Mouse (Mus musculus) midbrain, embryonic 16.5 days (tissue): ENCODE measurements around the gene Pcp4. TPM values are rescaled to one million over a fixed set of nuclear protein-coding genes. Genes with fewer than 3 reads are reported as not detected.
"Not testable (repeated sequence)": the region's sequence is repeated elsewhere in the genome, so short reads cannot be mapped to it uniquely, and the experiment has no call there.

Source experiments
- ATAC-seq: fragments of 200-750 bp; cut with Nextera tagmentation; 2 replicates; pipeline ENCODE4 v1.8.0; 2017; ENCODE audit warnings: moderate TSS enrichment
- H3K27ac ChIP-seq: fragments of 300-500 bp; sonication (generic); 2 replicates; pipeline ENCODE4 v1.5.1; 2014; ENCODE audit warnings: mild to moderate bottlenecking, low read length, mixed read lengths
- H3K27me3 ChIP-seq: fragments of 300-500 bp; sonication (generic); 2 replicates; pipeline ENCODE4 v1.6.1; 2014; ENCODE audit warnings: low read depth, low read length, mixed read lengths; ENCODE audit not compliant: control insufficient read depth, insufficient read depth
- H3K36me3 ChIP-seq: fragments of 300-500 bp; sonication (generic); 2 replicates; pipeline ENCODE4 v1.6.1; 2014; ENCODE audit warnings: mild to moderate bottlenecking, low read length, moderate library complexity, mixed read lengths; ENCODE audit not compliant: control insufficient read depth, insufficient read depth
- H3K4me1 ChIP-seq: fragments of 300-500 bp; sonication (generic); 2 replicates; pipeline ENCODE4 v1.6.1; 2014; ENCODE audit warnings: mild to moderate bottlenecking, low read length, mixed read lengths; ENCODE audit not compliant: control insufficient read depth, insufficient read depth
- H3K4me2 ChIP-seq: fragments of 300-500 bp; sonication (generic); 2 replicates; pipeline ENCODE4 v1.6.1; 2014; ENCODE audit warnings: mild to moderate bottlenecking, low read length, mixed read lengths
- H3K4me3 ChIP-seq: fragments of 300-500 bp; sonication (generic); 2 replicates; pipeline ENCODE4 v1.5.1; 2014; ENCODE audit warnings: low read depth, mild to moderate bottlenecking, low read length, moderate library complexity, mixed read lengths
- H3K9ac ChIP-seq: fragments of 300-500 bp; sonication (generic); 2 replicates; pipeline ENCODE4 v1.6.1; 2014; ENCODE audit warnings: low read depth, low read length, mixed read lengths
- H3K9me3 ChIP-seq: fragments of 300-500 bp; sonication (generic); replicated peaks from 2 replicates; pipeline ENCODE4 v1.6.1; 2014; ENCODE audit warnings: mild to moderate bottlenecking, low read length, mixed read lengths; ENCODE audit not compliant: control insufficient read depth, poor library complexity, severe bottlenecking
- WGBS: fragments of 180-500 bp; shearing (Covaris S2); extraction: QIAGEN DNeasy Blood & Tissue Kit; methylation state at CpG from one replicate; pipeline ENCODE4 v1.1.7; 2014; 5-methylcytosine and 5-hydroxymethylcytosine counted together
- polyA plus RNA-seq: library from polyadenylated mRNA; unstranded; fragments of >200 nt; fragmentation: Nextera tagmentation; extraction: Ambion mirVana; gene quantifications from 2 replicates; pipeline ENCODE4 v1.2.1, GENCODE M21; 2015

Gene Pcp4
- polyA plus RNA-seq, 1 experiment from 2014 or later: 514 TPM

- Histone ChIP-seq H3K27me3 (no peaks in the 10 kb centered on the region), H3K9me3 (no peaks in the 10 kb centered on the region), H3K36me3 (no peaks in the 10 kb centered on the region), H3K27ac (no peak overlapping the region), H3K4me2 (no peak overlapping the region), H3K4me3 (no peak overlapping the region), H3K9ac (no peak overlapping the region), H3K4me1 (no peaks in the 10 kb centered on the region)
- ATAC-seq: no peak
- WGBS: 79% methylated on average over 3 of the region's 3 CpGs
Measured at GRCm38 (mm10) chr16:96441826-96442225, 25.6 kb upstream of the Pcp4 start.

GRCm38 (mm10) chr16:96443468-96443867 lies 23.9 kb upstream of the Pcp4 start, which contains the start of gene Itgb2l:
Itgb2l (minus strand) TSS chr16:96443619.
- Histone ChIP-seq H3K27me3 (no peaks in the 10 kb centered on the region), H3K9ac (no peak within 1 kb of the TSS), H3K4me2 (no peak within 1 kb of the TSS), H3K4me3 (no peak within 1 kb of the TSS), H3K36me3 (no peaks in the 10 kb centered on the region), H3K9me3 (no peaks in the 10 kb centered on the region), H3K27ac (no peak within 1 kb of the TSS), H3K4me1 (no peaks in the 10 kb centered on the region)
- 91% methylated on average over 2 of the region's 2 CpGs for WGBS
- no peak for ATAC-seq

- H3K4me1 ChIP-seq, H3K4me3 ChIP-seq, ATAC-seq, H3K9ac ChIP-seq, H3K4me2 ChIP-seq, H3K36me3 ChIP-seq, H3K27ac ChIP-seq, H3K27me3 ChIP-seq, H3K9me3 ChIP-seq: not testable (repeated sequence)
- WGBS: 97% methylated on average over 12 of the region's 16 CpGs
Measured at GRCm38 (mm10) chr16:96450871-96451270, 16.5 kb upstream of the Pcp4 start.

GRCm38 (mm10) chr16:96454086-96454485 lies 13.3 kb upstream of the Pcp4 start:
- H3K9ac ChIP-seq: no peak overlapping the region
- ATAC-seq: no peak
- no peak overlapping the region for H3K4me2 ChIP-seq
- H3K27ac ChIP-seq: no peak overlapping the region
- no peaks in the 10 kb centered on the region for H3K27me3 ChIP-seq
- no peaks in the 10 kb centered on the region for H3K4me1 ChIP-seq
- no peak overlapping the region for H3K4me3 ChIP-seq
- no peaks in the 10 kb centered on the region for H3K9me3 ChIP-seq
- H3K36me3 ChIP-seq: no peaks in the 10 kb centered on the region

GRCm38 (mm10) chr16:96457612-96458011 lies 9.8 kb upstream of the Pcp4 start:
- Histone ChIP-seq H3K27me3 (no peaks in the 10 kb centered on the region), H3K4me3 (no peak overlapping the region), H3K9me3 (no peaks in the 10 kb centered on the region), H3K4me2 (no peak overlapping the region), H3K9ac (no peak overlapping the region), H3K4me1 (no peaks in the 10 kb centered on the region), H3K27ac (no peak overlapping the region), H3K36me3 (no peaks in the 10 kb centered on the region)
- ATAC-seq: no peak
- WGBS: 89% methylated on average over 5 of the region's 5 CpGs

- H3K9ac ChIP-seq: no peak overlapping the region
- no peaks in the 10 kb centered on the region for H3K4me1 ChIP-seq
- no peaks in the 10 kb centered on the region for H3K27me3 ChIP-seq
- no peak overlapping the region for H3K4me3 ChIP-seq
- no peak for ATAC-seq
- WGBS: 94% methylated on average over 2 of the region's 2 CpGs
- no peaks in the 10 kb centered on the region for H3K36me3 ChIP-seq
- no peak overlapping the region for H3K27ac ChIP-seq
- no peak overlapping the region for H3K4me2 ChIP-seq
- no peaks in the 10 kb centered on the region for H3K9me3 ChIP-seq
Measured at GRCm38 (mm10) chr16:96459356-96459755, 8.1 kb upstream of the Pcp4 start.

GRCm38 (mm10) chr16:96460788-96461187 lies 6.6 kb upstream of the Pcp4 start:
- Histone ChIP-seq H3K36me3 (no peaks in the 10 kb centered on the region), H3K9me3 (no peaks in the 10 kb centered on the region), H3K4me1 (no peaks in the 10 kb centered on the region), H3K4me3 (no peak overlapping the region), H3K9ac (no peak overlapping the region), H3K27ac (no peak overlapping the region), H3K4me2 (no peak overlapping the region), H3K27me3 (no peaks in the 10 kb centered on the region)
- ATAC-seq: no peak
- 42% methylated on average over 3 of the region's 3 CpGs for WGBS

GRCm38 (mm10) chr16:96468011-96468410 lies 605 bp downstream of the Pcp4 start:
- no peak for ATAC-seq

GRCm38 (mm10) chr16:96468698-96469097 lies 1.3 kb downstream of the Pcp4 start:
- 79% methylated on average over 4 of the region's 4 CpGs for WGBS
- H3K4me2 ChIP-seq: peak overlapping the region; percentile 57
- H3K4me1 ChIP-seq: peaks cover 30% of the 10 kb centered on the region
- peak; percentile 71 for ATAC-seq
- H3K9ac ChIP-seq: peak overlapping the region; percentile 1; the same call in 1 of the 2 replicates
- peak overlapping the region; percentile 74; the same call in 1 of the 2 replicates for H3K27ac ChIP-seq
- H3K9me3 ChIP-seq: no peaks in the 10 kb centered on the region
- H3K36me3 ChIP-seq: no peaks in the 10 kb centered on the region
- H3K4me3 ChIP-seq: peak overlapping the region; percentile 41
- no peaks in the 10 kb centered on the region for H3K27me3 ChIP-seq

More at GRCm38 (mm10) chr16:96468011-96468410, 605 bp downstream of the Pcp4 start:
- WGBS: 40% methylated on average over 4 of the region's 4 CpGs
- Histone ChIP-seq H3K4me1 (peaks cover 26% of the 10 kb centered on the region), H3K9me3 (no peaks in the 10 kb centered on the region), H3K36me3 (no peaks in the 10 kb centered on the region), H3K27me3 (no peaks in the 10 kb centered on the region), H3K4me3 (peak overlapping the region; percentile 41), H3K9ac (peak overlapping the region; percentile 67), H3K27ac (peak overlapping the region; percentile 74), H3K4me2 (peak overlapping the region; percentile 57)
